Mouse (Mus musculus) testis, adult 2 months (tissue): ENCODE results near the gene Mgea5. TPM values are rescaled to one million over a fixed set of nuclear protein-coding genes. Genes with fewer than 3 reads are reported as not detected.

ENCODE experiments used
- H3K27ac ChIP-seq: fragments of 200-500 bp; 2 replicates; pipeline ENCODE4 v1.5.1; 2012; ENCODE audit warnings: low read depth, low read length; ENCODE audit not compliant: control insufficient read depth, insufficient read depth
- H3K27me3 ChIP-seq: fragments of 200-500 bp; 2 replicates; pipeline ENCODE4 v1.6.1; 2012; ENCODE audit warnings: mild to moderate bottlenecking, low read length, moderate library complexity; ENCODE audit not compliant: control insufficient read depth, insufficient read depth
- H3K36me3 ChIP-seq: fragments of 200-500 bp; 2 replicates; pipeline ENCODE4 v1.6.1; 2012; ENCODE audit warnings: mild to moderate bottlenecking, low read length; ENCODE audit not compliant: control insufficient read depth, insufficient read depth
- H3K4me1 ChIP-seq: fragments of 200-500 bp; 2 replicates; pipeline ENCODE4 v1.6.1; 2012; ENCODE audit warnings: low read length; ENCODE audit not compliant: control insufficient read depth, insufficient read depth
- H3K4me3 ChIP-seq: fragments of 200-500 bp; 2 replicates; pipeline ENCODE4 v1.5.1; 2012; ENCODE audit warnings: low read depth, mild to moderate bottlenecking, low read length, moderate library complexity, mixed read lengths; ENCODE audit not compliant: control insufficient read depth
- CTCF ChIP-seq: fragments of 200-500 bp; IDR thresholded peaks from 2 replicates; pipeline ENCODE4 v1.5.1; 2012; ENCODE audit warnings: low read depth, mild to moderate bottlenecking, inconsistent platforms, low read length, moderate library complexity; ENCODE audit not compliant: control insufficient read depth, insufficient read depth, insufficient replicate concordance
- POLR2A ChIP-seq: fragments of 200-500 bp; IDR thresholded peaks from 2 replicates; pipeline ENCODE4 v1.6.1; 2012; ENCODE audit warnings: low read depth, mild to moderate bottlenecking, inconsistent platforms, low read length, moderate library complexity; ENCODE audit not compliant: control insufficient read depth
- polyA plus RNA-seq: library from polyadenylated mRNA; depleted of rRNA; stranded (reverse); fragments of >200 nt; gene quantifications from 2 replicates; pipeline ENCODE4 v1.2.3, GENCODE M21; 2012

Gene Mgea5
- polyA plus RNA-seq, 1 experiment, result 56.7 TPM

DNA sequence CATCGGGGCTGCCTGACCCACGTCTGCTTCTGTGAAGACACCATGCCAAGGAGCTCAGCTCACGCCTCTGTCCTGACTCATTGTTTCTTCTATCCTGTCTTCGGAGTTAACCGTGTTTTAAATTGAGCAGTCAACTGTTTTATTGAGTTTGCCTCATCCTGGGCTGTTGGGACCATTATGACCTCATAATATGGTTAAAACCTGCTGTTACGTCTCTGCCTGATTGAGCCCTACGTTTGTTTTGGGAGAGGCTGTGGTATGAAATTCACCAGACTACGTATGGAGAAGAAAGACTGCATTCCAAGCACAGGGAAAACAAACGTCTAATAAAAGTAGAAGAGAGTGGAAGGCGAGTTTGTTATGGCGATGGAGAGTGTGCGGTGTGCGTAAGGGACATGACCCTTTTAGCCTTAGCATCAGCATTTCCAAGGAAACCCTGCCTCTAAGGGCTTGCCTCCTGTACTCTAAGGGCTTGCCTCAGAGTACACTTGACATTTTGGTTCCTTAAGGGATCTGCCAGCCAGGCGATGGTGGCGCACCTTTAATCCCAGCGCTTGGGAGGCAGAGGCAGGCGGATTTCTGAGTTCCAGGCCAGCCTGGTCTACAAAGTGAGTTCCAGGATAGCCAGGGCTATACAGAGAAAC is 418 bp upstream of the Mgea5 start:
- no peak for TF ChIP-seq CTCF
- TF ChIP-seq POLR2A, result peak; percentile 13; the same call in 1 of the 2 replicates
- Histone ChIP-seq H3K27ac (peak overlapping the region; percentile 97), H3K4me3 (peak overlapping the region; percentile 82), H3K36me3 (peaks cover 2% of the 10 kb centered on the region; the same call in 1 of the 2 replicates), H3K4me1 (peaks cover 5% of the 10 kb centered on the region), H3K27me3 (no peaks in the 10 kb centered on the region)

DNA sequence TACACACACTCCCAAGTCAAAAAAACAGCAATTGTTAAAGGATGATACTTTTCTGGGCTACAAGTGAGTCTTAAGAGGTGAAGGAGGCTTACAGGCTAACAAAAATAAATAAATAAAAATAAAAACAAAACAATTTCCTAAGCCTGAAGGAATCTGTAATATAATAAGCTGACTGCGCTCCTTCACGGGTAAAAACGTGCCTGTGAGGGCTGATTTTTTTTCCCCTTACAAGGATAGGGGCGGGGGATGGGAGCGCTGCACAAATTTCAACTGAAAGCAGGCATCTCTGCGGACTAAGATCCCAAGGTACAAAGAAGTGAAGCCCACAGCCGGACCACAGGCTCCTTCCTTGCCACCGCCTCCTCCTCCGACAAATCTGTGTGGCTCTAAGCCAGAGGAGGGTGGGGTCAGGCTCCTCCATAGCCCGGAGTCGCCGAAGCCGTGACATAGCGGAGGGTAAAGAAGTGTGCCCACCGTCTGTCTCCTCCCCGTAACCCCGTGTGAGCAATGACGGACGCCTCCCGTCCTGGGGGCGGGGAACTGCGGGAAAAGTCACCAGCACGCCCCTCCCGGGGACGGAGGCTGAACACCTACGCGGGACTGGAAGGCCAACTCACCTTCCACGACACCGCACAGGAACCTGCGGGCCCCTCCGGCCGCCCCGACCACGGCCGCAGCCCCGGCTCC is 1.2 kb downstream of the Mgea5 start:
- peaks cover 4% of the 10 kb centered on the region; the same call in 1 of the 2 replicates for H3K36me3 ChIP-seq
- H3K27me3 ChIP-seq, result no peaks in the 10 kb centered on the region
- H3K4me3 ChIP-seq, result peak overlapping the region; percentile 82
- H3K27ac ChIP-seq, result peak overlapping the region; percentile 97
- H3K4me1 ChIP-seq, result peaks cover 5% of the 10 kb centered on the region
- TF ChIP-seq CTCF (no peak), POLR2A (peak; percentile 51; the same call in 1 of the 2 replicates)

DNA sequence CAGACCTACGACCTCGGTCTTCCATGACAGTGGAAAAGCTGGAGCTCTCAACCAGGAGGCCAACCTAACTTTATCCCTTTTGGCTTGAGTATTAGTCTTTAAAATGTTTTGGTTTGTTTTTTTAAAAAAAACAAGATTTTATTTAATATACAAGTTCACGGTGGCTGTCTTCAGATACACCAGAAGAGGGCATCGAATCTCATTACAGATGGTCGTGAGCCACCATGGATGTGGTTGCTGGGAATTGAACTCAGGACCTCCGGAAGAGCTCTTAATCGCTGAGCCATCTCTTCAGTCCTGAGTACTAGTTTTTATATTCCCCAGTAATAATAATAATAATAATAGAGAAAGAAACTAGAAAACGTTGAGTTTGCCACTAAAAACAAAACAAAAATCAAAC is 2.0 kb downstream of the Mgea5 start:
- peak overlapping the region; percentile 88 for H3K4me3 ChIP-seq
- H3K36me3 ChIP-seq, result peaks cover 4% of the 10 kb centered on the region; the same call in 1 of the 2 replicates
- no peak overlapping the region for H3K27ac ChIP-seq
- no peaks in the 10 kb centered on the region for H3K27me3 ChIP-seq
- TF ChIP-seq CTCF (no peak), POLR2A (no peak)
- H3K4me1 ChIP-seq, result peaks cover 5% of the 10 kb centered on the region

DNA sequence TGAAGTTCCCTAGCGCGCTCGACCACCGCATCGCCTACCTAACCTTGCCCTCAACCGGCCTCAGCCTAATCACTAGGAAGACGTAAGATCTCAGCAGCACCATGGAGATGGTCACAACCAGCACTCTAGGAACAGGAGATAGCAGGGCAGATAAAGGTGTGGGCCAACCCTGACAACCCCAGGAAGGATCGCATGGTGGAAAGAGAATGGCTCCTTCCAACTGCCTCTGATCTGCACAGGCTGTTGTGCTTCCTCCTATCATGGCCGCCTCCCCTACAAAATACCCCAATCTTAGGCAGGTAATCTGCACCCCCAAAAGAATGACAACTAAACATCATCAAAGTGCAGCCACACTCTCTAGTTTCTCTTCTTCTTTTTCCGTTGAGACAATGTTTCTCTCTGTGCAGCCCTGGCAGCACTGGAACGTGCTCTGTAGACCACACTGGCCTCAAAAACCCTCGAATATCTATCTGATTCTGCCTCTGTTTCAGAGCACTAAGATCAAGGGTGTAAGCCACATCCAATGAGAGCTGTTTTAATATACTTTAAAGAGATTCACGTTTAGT is 3.2 kb downstream of the Mgea5 start:
- TF ChIP-seq CTCF, result no peak
- TF ChIP-seq POLR2A, result no peak
- Histone ChIP-seq H3K4me3 (peak overlapping the region; percentile 75), H3K27ac (peak overlapping the region; percentile 22; the same call in 1 of the 2 replicates), H3K36me3 (peaks cover 4% of the 10 kb centered on the region; the same call in 1 of the 2 replicates), H3K27me3 (no peaks in the 10 kb centered on the region), H3K4me1 (peaks cover 5% of the 10 kb centered on the region)

DNA sequence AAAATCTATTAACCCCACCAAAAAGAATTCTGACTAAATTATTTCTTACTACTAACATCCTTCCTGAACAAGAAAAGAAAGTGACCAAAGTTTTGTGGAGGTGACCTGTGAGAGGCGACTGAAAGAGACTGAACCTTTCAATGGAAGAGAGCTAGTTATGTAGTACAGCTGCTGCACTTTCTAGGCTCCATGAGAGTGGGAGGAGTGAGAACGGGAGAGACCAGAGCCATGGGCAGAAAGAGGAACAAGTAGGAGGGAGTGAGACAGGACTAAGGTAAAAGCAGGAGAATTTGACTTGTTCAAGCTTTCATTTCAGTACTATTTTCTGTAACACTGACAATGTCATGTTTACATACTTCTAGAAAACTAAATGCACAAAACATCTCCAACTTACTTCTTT is 8.2 kb downstream of the Mgea5 start:
- Histone ChIP-seq H3K4me1 (peaks cover 2% of the 10 kb centered on the region; the same call in 1 of the 2 replicates), H3K4me3 (peak overlapping the region; percentile 79), H3K27me3 (no peaks in the 10 kb centered on the region), H3K36me3 (peaks cover 10% of the 10 kb centered on the region), H3K27ac (peak overlapping the region; percentile 72)
- TF ChIP-seq CTCF (no peak), POLR2A (no peak)

DNA sequence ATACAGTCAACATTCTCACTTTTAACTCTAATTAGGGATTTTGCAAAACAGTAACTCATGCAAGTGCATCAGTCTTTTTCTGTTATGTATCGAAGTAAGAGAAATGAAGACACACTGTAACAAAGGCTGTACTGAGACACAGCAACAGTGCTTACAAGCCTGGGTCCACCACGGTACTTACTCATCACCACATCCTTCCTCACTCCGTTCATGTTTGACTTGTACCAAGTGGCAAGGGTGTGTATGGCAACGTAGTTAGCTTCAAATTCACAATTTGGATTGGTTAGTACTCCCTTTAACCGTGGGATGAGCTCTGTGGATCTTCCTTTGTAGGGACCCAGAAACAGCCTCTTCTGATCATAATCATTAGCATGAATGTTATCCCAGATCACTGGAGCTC is 12.1 kb downstream of the Mgea5 start:
- Histone ChIP-seq H3K36me3 (peaks cover 9% of the 10 kb centered on the region), H3K4me3 (peak overlapping the region; percentile 32; the same call in 1 of the 2 replicates)
- TF ChIP-seq POLR2A (no peak), CTCF (no peak)

DNA sequence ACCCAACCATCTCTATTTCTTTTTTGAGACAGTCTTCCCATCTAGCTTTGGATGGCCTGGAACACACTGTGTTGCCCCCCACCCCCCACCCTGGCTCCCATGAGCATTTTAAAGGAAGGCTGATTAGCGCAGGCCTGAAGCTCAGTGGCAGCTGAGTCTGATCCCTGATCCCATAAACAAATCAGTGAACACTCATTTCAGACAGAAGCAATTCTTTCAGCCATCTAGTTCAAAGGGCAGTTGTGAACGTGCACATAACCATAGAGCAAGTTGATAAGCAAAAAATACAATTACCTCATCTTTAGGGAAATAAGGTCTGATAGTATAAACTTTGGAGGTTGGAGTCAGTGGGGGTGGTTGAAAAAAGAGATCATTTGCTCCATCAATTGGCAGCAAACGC is 22.8 kb downstream of the Mgea5 start:
- Histone ChIP-seq H3K4me3 (no peak overlapping the region), H3K27ac (no peak overlapping the region), H3K36me3 (peaks cover 6% of the 10 kb centered on the region), H3K4me1 (no peaks in the 10 kb centered on the region), H3K27me3 (no peaks in the 10 kb centered on the region)
- TF ChIP-seq POLR2A (no peak), CTCF (no peak)

More for the DNA sequence above, 12.1 kb downstream of the Mgea5 start:
- H3K27ac ChIP-seq, result no peak overlapping the region
- H3K27me3 ChIP-seq, result no peaks in the 10 kb centered on the region
- H3K4me1 ChIP-seq, result no peaks in the 10 kb centered on the region
